Mouse (Mus musculus) embryonic fibroblast, embryonic 13.5 days (primary cell): ENCODE data around the gene D930048N14Rik. TPM values are rescaled to one million over a fixed set of nuclear protein-coding genes. Genes with fewer than 3 reads are reported as not detected.

ENCODE experiments used
- H3K27ac ChIP-seq: 2 replicates; pipeline ENCODE4 v1.5.1; 2012; ENCODE audit warnings: low read length, control low read depth, inconsistent platforms; ENCODE audit not compliant: insufficient read depth
- H3K4me1 ChIP-seq: 2 replicates; pipeline ENCODE4 v1.6.1; 2011; ENCODE audit warnings: low read length; ENCODE audit not compliant: control insufficient read depth, insufficient read depth
- H3K4me3 ChIP-seq: 2 replicates; pipeline ENCODE4 v1.5.1; 2011; ENCODE audit warnings: mild to moderate bottlenecking, control low read depth, low read length; ENCODE audit not compliant: insufficient read depth
- CTCF ChIP-seq: IDR thresholded peaks from 2 replicates; pipeline ENCODE4 v1.5.1; 2011; ENCODE audit warnings: mild to moderate bottlenecking, control low read depth, low read length, moderate library complexity, borderline replicate concordance; ENCODE audit not compliant: insufficient read depth
- POLR2A ChIP-seq: IDR thresholded peaks from 2 replicates; pipeline ENCODE4 v1.6.1; 2011; ENCODE audit warnings: low read depth, mild to moderate bottlenecking, control low read depth, low read length, moderate library complexity
- polyA plus RNA-seq: library from polyadenylated mRNA; stranded (reverse); fragments of >200 nt; gene quantifications from 2 replicates; pipeline ENCODE4 v1.2.4, GENCODE M21; 2011; ENCODE audit warnings: low read depth; ENCODE audit not compliant: missing spikeins, insufficient read length

The D930048N14Rik gene
- polyA plus RNA-seq, 1 experiment: 0.30 TPM

DNA sequence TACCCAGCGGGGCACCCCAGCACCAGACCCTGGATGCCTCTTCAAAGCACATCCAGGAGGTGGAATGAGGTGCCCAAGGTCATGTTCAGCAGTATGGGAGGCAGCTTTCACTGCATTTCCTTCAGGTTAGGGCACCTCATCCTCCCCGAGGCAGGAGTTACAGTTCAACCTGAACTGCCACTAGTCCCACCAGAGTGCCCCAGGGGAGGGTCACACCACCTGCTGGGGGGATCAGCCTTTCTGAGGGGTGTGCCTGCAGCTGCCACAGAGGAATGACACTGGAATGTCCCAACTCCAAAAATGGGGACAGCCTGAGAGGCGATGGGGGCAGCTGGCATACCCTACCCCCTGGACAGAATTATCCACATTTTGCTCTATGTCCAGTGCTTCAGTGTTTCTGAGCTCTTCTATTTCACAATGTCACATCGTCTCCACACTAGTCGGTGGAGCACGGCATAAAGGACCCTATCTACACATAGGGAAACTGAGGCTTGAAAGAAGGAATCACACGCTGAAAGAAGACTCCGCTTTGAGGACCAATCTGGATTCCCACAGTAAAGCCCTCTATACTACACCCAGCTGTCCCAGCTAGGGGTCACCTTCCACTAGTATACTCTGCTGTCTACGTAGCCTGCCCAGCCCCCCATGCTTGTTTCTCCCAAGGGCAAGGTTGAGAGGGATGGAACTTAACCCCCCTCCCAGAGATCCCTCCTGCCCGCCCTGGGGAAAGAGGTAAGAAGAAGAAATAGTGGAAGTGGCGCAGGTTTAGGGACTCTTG lies 1.5 kb upstream of the D930048N14Rik start:
- 0 out of 2 replicates have a peak, but pooled peaks cover 2% of the 10 kb centered on the region for H3K4me1 ChIP-seq
- H3K27ac ChIP-seq: no peak overlapping the region
- no peak for TF ChIP-seq POLR2A
- no peak for TF ChIP-seq CTCF
- no peak overlapping the region for H3K4me3 ChIP-seq

DNA sequence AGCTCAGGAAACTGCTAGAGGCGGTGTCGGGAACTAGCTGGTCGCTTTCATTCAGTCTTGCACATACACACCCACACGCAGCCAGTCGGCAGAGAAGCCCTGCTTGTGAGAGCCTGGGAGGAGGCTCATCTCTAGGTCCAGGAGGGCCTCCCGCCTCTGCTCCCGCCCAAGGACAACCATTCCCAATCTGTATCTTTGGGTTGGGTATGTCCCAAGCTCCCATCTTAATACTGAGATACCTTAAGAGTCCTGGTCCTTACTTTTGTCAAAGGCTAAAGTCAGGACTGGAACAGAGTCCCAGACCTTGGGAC lies 910 bp upstream of the D930048N14Rik start:
- Histone ChIP-seq H3K4me3 (peak overlapping the region; percentile 59), H3K27ac (no peak overlapping the region), H3K4me1 (0 out of 2 replicates have a peak, but pooled peaks cover 2% of the 10 kb centered on the region)
- TF ChIP-seq CTCF (no peak), POLR2A (no peak)

DNA sequence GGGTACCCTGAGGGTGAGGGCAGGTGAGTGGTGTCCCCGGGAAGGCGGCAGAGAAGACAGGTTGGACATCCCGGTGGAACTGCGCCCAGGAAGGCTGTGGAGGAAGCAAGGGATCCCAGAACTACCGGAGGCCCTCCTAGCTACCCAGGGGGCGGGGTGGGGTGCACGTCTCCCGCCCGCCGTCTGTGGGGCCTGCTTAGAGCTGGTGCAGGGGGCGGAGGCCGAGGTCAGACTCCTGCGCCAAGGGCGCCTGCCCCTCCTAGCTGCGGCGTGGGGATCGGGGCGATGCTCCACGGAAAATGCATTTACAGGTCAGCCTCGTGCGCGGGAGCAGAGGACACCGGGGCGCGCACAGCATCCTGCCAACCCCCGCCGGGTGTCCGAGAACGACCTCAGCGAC lies 493 bp upstream of the D930048N14Rik start:
- Histone ChIP-seq H3K4me1 (0 out of 2 replicates have a peak, but pooled peaks cover 2% of the 10 kb centered on the region), H3K4me3 (peak overlapping the region; percentile 59), H3K27ac (no peak overlapping the region)
- no peak for TF ChIP-seq POLR2A
- TF ChIP-seq CTCF: no peak

- TF ChIP-seq POLR2A: no peak
- TF ChIP-seq CTCF: no peak
- no peak overlapping the region for H3K27ac ChIP-seq
- 0 out of 2 replicates have a peak, but pooled peaks cover 2% of the 10 kb centered on the region for H3K4me1 ChIP-seq
- no peak overlapping the region for H3K4me3 ChIP-seq
Observed at GRCm38 (mm10) chr11:51652889-51653418, 2.2 kb downstream of the D930048N14Rik start.

- TF ChIP-seq POLR2A (no peak), CTCF (no peak)
- H3K27ac ChIP-seq: no peak overlapping the region
- no peaks in the 10 kb centered on the region for H3K4me1 ChIP-seq
- no peak overlapping the region for H3K4me3 ChIP-seq
Observed at GRCm38 (mm10) chr11:51653736-51654135, 3.0 kb downstream of the D930048N14Rik start.

GRCm38 (mm10) chr11:51654891-51655290 lies 4.1 kb downstream of the D930048N14Rik start:
- Histone ChIP-seq H3K27ac (no peak overlapping the region), H3K4me3 (no peak overlapping the region), H3K4me1 (no peaks in the 10 kb centered on the region)
- TF ChIP-seq POLR2A (no peak), CTCF (no peak)

DNA sequence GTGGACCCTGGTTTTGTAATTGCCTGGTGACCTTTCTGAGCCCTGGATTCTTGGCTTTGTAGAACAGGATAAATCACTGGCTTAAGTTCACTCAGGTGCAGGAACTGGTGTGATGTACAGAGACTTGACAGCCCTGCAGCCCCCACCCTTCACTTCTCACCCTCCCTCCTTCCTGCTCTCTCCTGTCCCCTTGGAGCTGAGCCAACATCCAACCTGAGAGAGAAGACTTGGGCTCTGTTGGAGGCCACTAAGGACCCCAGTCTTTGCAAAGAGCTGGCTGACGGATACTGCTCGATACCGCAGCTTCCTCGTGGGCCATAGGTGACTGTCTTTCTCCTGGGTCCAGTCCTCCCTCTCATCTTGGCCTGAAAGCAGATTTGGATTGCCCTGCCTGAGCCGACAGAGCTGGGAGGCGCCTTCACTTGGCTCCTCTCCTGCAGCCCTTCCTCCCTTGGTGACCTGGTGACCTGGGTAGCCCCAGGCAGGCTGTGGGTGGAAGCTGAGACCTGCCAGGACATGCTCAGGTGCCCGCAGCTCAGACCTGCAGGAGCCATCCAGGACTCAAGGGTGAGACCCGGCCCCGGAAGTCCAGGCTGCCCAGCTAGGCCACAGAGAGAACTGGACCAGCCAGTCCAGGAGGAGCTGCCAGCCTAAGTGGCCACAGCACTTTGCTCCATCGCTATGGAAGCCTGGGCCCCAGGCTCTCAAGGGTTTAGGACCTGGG lies 6.2 kb downstream of the D930048N14Rik start:
- Histone ChIP-seq H3K27ac (no peak overlapping the region), H3K4me1 (no peaks in the 10 kb centered on the region), H3K4me3 (no peak overlapping the region)
- TF ChIP-seq POLR2A (no peak), CTCF (no peak)

DNA sequence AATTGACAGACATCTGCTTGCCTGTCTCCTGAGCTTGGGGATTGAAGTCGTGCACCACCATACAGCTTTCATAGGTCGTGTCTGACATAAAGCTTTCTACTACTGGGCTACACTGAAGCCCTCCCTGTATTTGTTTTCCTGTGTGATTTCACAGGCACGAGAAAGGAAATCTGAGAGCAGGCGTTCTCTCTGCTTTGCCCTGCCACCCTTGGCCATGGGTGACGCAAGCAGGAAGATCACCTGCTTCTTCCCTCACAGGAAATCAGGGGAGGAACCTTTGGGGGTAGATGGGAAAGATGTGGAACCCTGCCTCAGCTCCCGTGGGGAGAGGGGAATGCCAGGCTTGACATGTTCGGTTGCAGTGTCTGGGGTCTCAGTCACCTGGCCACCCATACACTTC lies 7.5 kb downstream of the D930048N14Rik start:
- no peak for TF ChIP-seq CTCF
- TF ChIP-seq POLR2A: no peak
- Histone ChIP-seq H3K27ac (no peak overlapping the region), H3K4me1 (no peaks in the 10 kb centered on the region), H3K4me3 (no peak overlapping the region)

DNA sequence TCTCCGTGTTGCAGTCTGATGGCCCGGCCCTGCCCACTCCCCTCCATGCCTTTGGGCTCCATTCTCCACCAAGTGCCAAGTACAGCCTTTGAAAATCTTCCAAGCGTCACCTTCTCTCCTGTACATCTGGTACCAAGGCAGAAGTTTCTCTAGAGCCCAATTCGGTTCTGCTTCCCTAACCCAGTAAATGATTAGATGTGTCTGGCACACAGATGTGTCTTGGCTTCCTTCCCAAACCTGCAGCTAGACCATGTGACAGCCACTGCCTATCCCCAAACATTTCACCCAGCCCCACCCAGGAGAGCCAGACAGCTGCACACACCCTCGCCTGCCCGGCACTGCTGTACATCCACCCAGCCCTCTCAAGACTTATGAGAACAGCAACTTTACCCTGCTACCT lies 8.0 kb downstream of the D930048N14Rik start:
- no peak for TF ChIP-seq POLR2A
- TF ChIP-seq CTCF: no peak
- H3K27ac ChIP-seq: no peak overlapping the region
- H3K4me3 ChIP-seq: no peak overlapping the region
- H3K4me1 ChIP-seq: no peaks in the 10 kb centered on the region
